Mouse (Mus musculus): ENCODE data around the gene Cryba2. TPM values are rescaled to one million over a fixed set of nuclear protein-coding genes. Genes with fewer than 3 reads are reported as not detected.

The Cryba2 gene
- total and polyA plus RNA-seq, 3 experiments, result 0.30 to 0.55 TPM; not detected in 1

DNA sequence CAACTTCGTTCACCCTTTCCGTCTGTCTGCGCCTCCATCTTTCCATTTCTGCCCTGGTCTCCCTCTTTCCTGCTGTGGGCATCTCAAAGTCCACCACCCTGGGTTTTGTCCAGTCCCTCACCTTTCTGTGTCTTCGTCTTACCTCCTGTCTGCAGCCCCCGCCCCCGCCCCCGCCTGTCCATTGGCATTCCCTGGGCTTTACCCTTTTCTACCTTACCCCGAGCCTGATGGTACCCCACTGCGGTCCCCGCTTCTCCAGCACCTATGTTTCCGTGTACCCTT, 36.6 kb downstream of the Cryba2 start:
- in situ Hi-C loops (cut with MboI; ENCODE audit: low pct_ligation_motif_present, low pct_unique_long_range_greater_than_20kb, low sequenced_read_pairs) (no loop called here), dilution Hi-C loops (cut with MboI; ENCODE audit: extremely low pct_ligation_motif_present, extremely low pct_unique_long_range_greater_than_20kb, low sequenced_read_pairs) (no loop called here)

DNA sequence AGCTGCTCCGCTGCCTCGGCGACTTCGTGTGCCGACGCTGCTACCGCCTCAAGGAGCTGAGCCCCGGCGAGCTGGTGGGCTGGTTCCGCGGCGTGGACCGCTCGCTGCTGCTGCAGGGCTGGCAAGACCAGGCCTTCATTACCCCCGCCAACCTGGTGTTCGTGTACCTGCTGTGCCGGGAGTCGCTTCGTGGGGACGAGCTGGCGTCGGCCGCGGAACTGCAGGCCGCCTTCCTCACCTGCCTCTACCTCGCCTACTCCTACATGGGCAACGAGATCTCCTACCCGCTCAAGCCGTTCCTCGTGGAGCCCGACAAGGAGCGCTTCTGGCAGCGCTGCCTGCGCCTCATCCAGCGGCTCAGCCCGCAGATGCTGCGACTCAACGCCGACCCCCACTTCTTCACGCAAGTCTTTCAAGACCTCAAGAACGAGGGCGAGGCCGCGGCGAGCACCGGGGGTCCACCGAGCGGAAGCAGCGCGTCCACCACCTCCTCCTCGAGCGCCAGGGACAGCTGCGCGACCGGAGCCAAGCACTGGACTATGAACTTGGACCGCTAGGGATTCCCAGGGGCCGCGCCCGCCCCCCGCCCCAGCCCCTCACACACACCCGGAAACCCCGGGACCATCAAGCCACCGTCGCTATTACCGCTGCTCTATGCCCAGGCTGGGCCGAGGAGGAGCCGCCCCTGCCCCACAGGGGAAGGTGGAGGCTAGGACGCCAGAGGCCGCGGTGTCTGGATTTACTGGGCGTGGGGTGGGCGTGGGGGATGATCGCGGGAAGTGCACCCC, 37.1 kb downstream of the Cryba2 start:
- Histone ChIP-seq H3K27ac (ENCODE audit: insufficient read depth, low read depth) (no peak overlapping the region), H3K9ac (ENCODE audit: insufficient read depth, low read depth) (no peak overlapping the region), H3K4me3 (replicated peaks in 1 of 3; ENCODE audit: low read depth in 2 of 3, low read length in 2 of 3, poor library complexity in 1 of 3) (no peak overlapping the region), H3K4me2 (ENCODE audit: insufficient read depth, low read depth, poor library complexity, severe bottlenecking) (no peak overlapping the region), H3K9me3 (replicated peaks; ENCODE audit: low read length) (peaks cover 14% of the 10 kb centered on the region), H3K79me2 (replicated peaks; ENCODE audit: control insufficient read depth, extremely low read depth, insufficient read depth, poor library complexity, severe bottlenecking) (no peaks in the 10 kb centered on the region), H3K4me1 (ENCODE audit: control insufficient read depth in 1 of 2, insufficient read depth in 2 of 2) (peaks cover 6 to 48% of the 10 kb centered on the region in 2 experiments; a peak in 3 of 4 replicates), H3K27me3 (replicated peaks) (peaks cover 2% of the 10 kb centered on the region), H3K36me3 (replicated peaks in 1 of 2; ENCODE audit: control insufficient read depth in 1 of 2, insufficient read depth in 1 of 2, low read length in 1 of 2) (no peaks in the 10 kb centered on the region)
- in situ Hi-C loops (cut with MboI; ENCODE audit: low pct_ligation_motif_present, low pct_unique_long_range_greater_than_20kb, low sequenced_read_pairs) (no loop called here), dilution Hi-C loops (cut with MboI; ENCODE audit: extremely low pct_ligation_motif_present, extremely low pct_unique_long_range_greater_than_20kb, low sequenced_read_pairs) (no loop called here)
- TF ChIP-seq ZC3H11A (IDR thresholded peaks at IDR 0.05; ENCODE audit: low read depth, low read length), result no peak
- no peak for TF ChIP-seq POLR2AphosphoS2 (IDR thresholded peaks at IDR 0.05; ENCODE audit: low read depth, low read length)
- TF ChIP-seq TBP (conservative IDR thresholded peaks at IDR 0.05; ENCODE audit: low read depth, low read length), result no peak
- no peak for TF ChIP-seq EP300 (IDR thresholded peaks at IDR 0.05; ENCODE audit: low read length)
- no peak for TF ChIP-seq NELFE (IDR thresholded peaks at IDR 0.05; ENCODE audit: low read depth, low read length)
- TF ChIP-seq IRF4 (IDR thresholded peaks at IDR 0.05; ENCODE audit: low read depth, low read length), result no peak
- no peak for TF ChIP-seq KAT2A (IDR thresholded peaks at IDR 0.05; ENCODE audit: insufficient replicate concordance, low read length)
- no peak for TF ChIP-seq USF1 (IDR thresholded peaks at IDR 0.05; ENCODE audit: low read depth, low read length)
- TF ChIP-seq MYC (IDR thresholded peaks at IDR 0.05; ENCODE audit: low read depth, low read length), result no peak
- TF ChIP-seq E2F4 (IDR thresholded peaks at IDR 0.05; ENCODE audit: insufficient replicate concordance, low read depth, low read length), result no peak
- no peak for TF ChIP-seq CHD2 (IDR thresholded peaks at IDR 0.05; ENCODE audit: low read length)
- no peak for TF ChIP-seq RAD21 (IDR thresholded peaks at IDR 0.05; ENCODE audit: low read depth, low read length)
- TF ChIP-seq ZNF384 (IDR thresholded peaks at IDR 0.05; ENCODE audit: low read depth, low read length), result no peak
- no peak for TF ChIP-seq MAFK (IDR thresholded peaks at IDR 0.05; ENCODE audit: insufficient replicate concordance, low read length)
- no peak for TF ChIP-seq ZMIZ1 (IDR thresholded peaks at IDR 0.05; ENCODE audit: low read depth, low read length)
- TF ChIP-seq UBTF (IDR thresholded peaks at IDR 0.05; ENCODE audit: low read depth, low read length), result no peak
- no peak for TF ChIP-seq PAX5 (IDR thresholded peaks at IDR 0.05; ENCODE audit: low read length)
- no peak for TF ChIP-seq SIN3A (IDR thresholded peaks at IDR 0.05; ENCODE audit: low read length)
- no peak for TF ChIP-seq ZKSCAN1 (IDR thresholded peaks at IDR 0.05; ENCODE audit: borderline replicate concordance, low read depth, low read length)
- no peak for DNase-seq (ENCODE audit: extremely low read depth)

More for the DNA sequence above, 36.6 kb downstream of the Cryba2 start:
- Histone ChIP-seq H3K36me3 (replicated peaks in 1 of 2; ENCODE audit: control insufficient read depth in 1 of 2, insufficient read depth in 1 of 2, low read length in 1 of 2) (no peaks in the 10 kb centered on the region), H3K4me2 (ENCODE audit: insufficient read depth, low read depth, poor library complexity, severe bottlenecking) (no peak overlapping the region), H3K9me3 (replicated peaks; ENCODE audit: low read length) (peaks cover 14% of the 10 kb centered on the region), H3K79me2 (replicated peaks; ENCODE audit: control insufficient read depth, extremely low read depth, insufficient read depth, poor library complexity, severe bottlenecking) (no peaks in the 10 kb centered on the region), H3K4me3 (replicated peaks in 1 of 3; ENCODE audit: low read depth in 2 of 3, low read length in 2 of 3, poor library complexity in 1 of 3) (no peak overlapping the region), H3K4me1 (ENCODE audit: control insufficient read depth in 1 of 2, insufficient read depth in 2 of 2) (peaks cover 3 to 43% of the 10 kb centered on the region in 2 experiments; a peak in 3 of 4 replicates), H3K27me3 (replicated peaks) (peaks cover 1% of the 10 kb centered on the region), H3K27ac (ENCODE audit: insufficient read depth, low read depth) (no peak overlapping the region), H3K9ac (ENCODE audit: insufficient read depth, low read depth) (no peak overlapping the region)
- TF ChIP-seq EP300 (IDR thresholded peaks at IDR 0.05; ENCODE audit: low read length) (no peak), ETS1 (conservative IDR thresholded peaks at IDR 0.05; ENCODE audit: low read depth, low read length) (no peak), ELF1 (IDR thresholded peaks at IDR 0.05; ENCODE audit: low read depth, low read length) (no peak), CHD2 (IDR thresholded peaks at IDR 0.05; ENCODE audit: low read length) (no peak), POLR2AphosphoS2 (IDR thresholded peaks at IDR 0.05; ENCODE audit: low read depth, low read length) (no peak), ZKSCAN1 (IDR thresholded peaks at IDR 0.05; ENCODE audit: borderline replicate concordance, low read depth, low read length) (no peak), PAX5 (IDR thresholded peaks at IDR 0.05; ENCODE audit: low read length) (no peak), ZC3H11A (IDR thresholded peaks at IDR 0.05; ENCODE audit: low read depth, low read length) (no peak), MAX (IDR thresholded peaks at IDR 0.05; ENCODE audit: low read length) (no peak), USF2 (conservative IDR thresholded peaks at IDR 0.05; ENCODE audit: low read depth, low read length) (no peak), KAT2A (IDR thresholded peaks at IDR 0.05; ENCODE audit: insufficient replicate concordance, low read length) (no peak), SMC3 (IDR thresholded peaks at IDR 0.05; ENCODE audit: low read depth, low read length) (no peak), ZNF384 (IDR thresholded peaks at IDR 0.05; ENCODE audit: low read depth, low read length) (no peak), TCF12 (IDR thresholded peaks at IDR 0.05; ENCODE audit: low read depth, low read length) (no peak), UBTF (IDR thresholded peaks at IDR 0.05; ENCODE audit: low read depth, low read length) (no peak), E2F4 (IDR thresholded peaks at IDR 0.05; ENCODE audit: insufficient replicate concordance, low read depth, low read length) (no peak), ZMIZ1 (IDR thresholded peaks at IDR 0.05; ENCODE audit: low read depth, low read length) (no peak), IRF4 (IDR thresholded peaks at IDR 0.05; ENCODE audit: low read depth, low read length) (no peak)
- DNase-seq (ENCODE audit: extremely low read depth), result no peak
